Mouse (Mus musculus) liver, embryonic 15.5 days (tissue): ENCODE measurements around the gene Taok1. TPM values are rescaled to one million over a fixed set of nuclear protein-coding genes. Genes with fewer than 3 reads are reported as not detected.

ENCODE experiments used
- ATAC-seq: fragments of 200-750 bp; cut with Nextera tagmentation; 2 replicates; pipeline ENCODE4 v1.8.0; 2017; ENCODE audit warnings: moderate number of reproducible peaks, mild to moderate bottlenecking, moderate library complexity; ENCODE audit not compliant: insufficient read depth
- H3K27ac ChIP-seq: fragments of 300-500 bp; sonication (generic); replicated peaks from 2 replicates; pipeline ENCODE4 v1.5.1; 2015; ENCODE audit warnings: mild to moderate bottlenecking, inconsistent platforms
- H3K27me3 ChIP-seq: fragments of 300-500 bp; sonication (generic); 2 replicates; pipeline ENCODE4 v1.6.1; 2015; ENCODE audit warnings: mild to moderate bottlenecking, inconsistent platforms
- H3K36me3 ChIP-seq: fragments of 300-500 bp; sonication (generic); replicated peaks from 2 replicates; pipeline ENCODE4 v1.6.1; 2015; ENCODE audit warnings: moderate library complexity, mild to moderate bottlenecking, inconsistent platforms
- H3K4me1 ChIP-seq: fragments of 300-500 bp; sonication (generic); replicated peaks from 2 replicates; pipeline ENCODE4 v1.6.1; 2015; ENCODE audit warnings: inconsistent platforms
- H3K4me2 ChIP-seq: fragments of 300-500 bp; sonication (generic); 2 replicates; pipeline ENCODE4 v1.6.1; 2015; ENCODE audit warnings: moderate library complexity, mild to moderate bottlenecking, inconsistent platforms
- H3K4me3 ChIP-seq: fragments of 300-500 bp; sonication (generic); replicated peaks from 2 replicates; pipeline ENCODE4 v1.5.1; 2015; ENCODE audit warnings: mild to moderate bottlenecking, inconsistent platforms
- H3K9ac ChIP-seq: fragments of 300-500 bp; sonication (generic); 2 replicates; pipeline ENCODE4 v1.6.1; 2015; ENCODE audit warnings: moderate library complexity, mild to moderate bottlenecking, inconsistent platforms
- H3K9me3 ChIP-seq: fragments of 300-500 bp; sonication (generic); replicated peaks from 2 replicates; pipeline ENCODE4 v1.6.1; 2016; ENCODE audit warnings: inconsistent platforms
- WGBS: fragments of 180-500 bp; shearing (Covaris S2); methylation state at CpG from one replicate; pipeline ENCODE4 v1.1.7; 2015; ENCODE audit warnings: mixed read lengths; ENCODE audit not compliant: insufficient replicate concordance; 5-methylcytosine and 5-hydroxymethylcytosine counted together
- polyA plus RNA-seq: library from polyadenylated mRNA; unstranded; fragments of >200 nt; fragmentation: Nextera tagmentation; extraction: Ambion mirVana; gene quantifications from 2 replicates; pipeline ENCODE4 v1.2.1, GENCODE M21; 2015

The Taok1 gene
- polyA plus RNA-seq, 1 experiment from 2014 or later = 3.6 TPM

DNA sequence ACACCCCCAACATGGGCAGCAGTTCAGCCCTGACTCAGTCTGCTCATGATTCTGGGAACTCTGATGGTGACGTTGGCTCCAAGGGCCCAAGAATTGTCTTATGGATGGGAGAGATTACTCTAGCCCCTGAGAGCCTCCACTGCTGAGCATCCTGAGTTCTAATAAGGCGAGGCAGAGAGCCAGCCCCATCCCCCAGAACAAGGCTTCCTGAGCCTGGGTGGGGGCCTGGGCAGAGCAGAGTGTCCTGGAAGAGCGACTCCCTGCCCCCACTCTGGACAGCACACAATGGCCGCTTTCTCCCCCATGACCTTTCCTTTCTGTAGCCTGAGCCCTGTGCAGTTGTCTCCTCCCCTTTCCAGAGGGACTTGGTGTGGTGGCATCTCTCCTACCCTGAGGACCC, 109.8 kb downstream of the Taok1 start:
- no peak for ATAC-seq
- Histone ChIP-seq H3K27ac (peak overlapping the region; percentile 41; the same call in 1 of the 2 replicates), H3K4me2 (no peak overlapping the region), H3K27me3 (0 out of 2 replicates have a peak, but pooled peaks cover 3% of the 10 kb centered on the region), H3K36me3 (peaks cover 23% of the 10 kb centered on the region), H3K9ac (no peak overlapping the region), H3K9me3 (no peaks in the 10 kb centered on the region), H3K4me1 (peaks cover 47% of the 10 kb centered on the region), H3K4me3 (no peak overlapping the region)
- 81% methylated on average over 4 of the region's 4 CpGs for WGBS

DNA sequence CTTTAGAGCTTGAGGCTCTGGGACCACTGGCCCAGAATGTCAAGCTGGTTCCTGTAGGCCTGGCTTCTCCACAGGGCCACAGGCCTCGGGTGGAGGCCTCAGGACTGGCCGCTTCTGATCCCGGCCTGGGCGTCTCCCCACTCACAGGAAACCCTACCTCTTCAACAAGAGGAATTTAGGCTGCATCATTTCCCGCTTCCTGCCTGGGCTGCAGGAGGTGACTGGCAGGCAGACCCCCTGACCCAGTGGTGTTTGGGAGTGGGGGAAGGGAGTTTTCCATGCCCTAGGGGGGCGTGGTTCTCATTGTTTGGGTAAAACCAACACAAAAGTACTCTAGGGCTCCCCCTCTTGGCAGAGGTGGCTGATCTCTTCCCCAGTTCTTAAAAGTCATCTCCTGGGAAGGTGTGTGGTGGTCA, 110.3 kb downstream of the Taok1 start:
- 45% methylated on average over 6 of the region's 6 CpGs for WGBS
- Histone ChIP-seq H3K27me3 (0 out of 2 replicates have a peak, but pooled peaks cover 3% of the 10 kb centered on the region), H3K4me1 (peaks cover 52% of the 10 kb centered on the region), H3K4me3 (no peak overlapping the region), H3K27ac (0 out of 2 replicates have a peak overlapping the region, but pooled peaks have one; percentile 29), H3K4me2 (no peak overlapping the region), H3K36me3 (peaks cover 19% of the 10 kb centered on the region), H3K9me3 (no peaks in the 10 kb centered on the region), H3K9ac (no peak overlapping the region)
- no peak for ATAC-seq

DNA sequence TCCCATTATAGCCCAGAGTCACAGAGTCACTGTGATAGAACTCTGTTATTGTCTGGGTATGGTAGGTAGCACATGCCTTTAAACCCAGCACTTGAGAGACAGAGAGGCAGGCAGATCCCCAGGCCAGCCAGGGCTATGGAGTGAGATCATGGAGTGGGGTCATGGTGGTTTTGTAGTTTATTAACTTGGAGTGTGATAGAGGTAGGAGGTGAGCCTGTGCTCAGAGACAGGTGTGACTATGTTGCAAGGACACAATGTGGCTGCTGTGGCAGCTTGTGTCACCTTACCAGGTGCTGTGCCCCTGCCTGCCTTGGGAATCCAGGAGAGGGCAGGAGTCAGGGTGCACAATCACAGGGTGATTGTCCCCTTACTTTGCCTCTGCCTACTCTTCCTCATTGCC, 112.1 kb downstream of the Taok1 start:
- no peaks in the 10 kb centered on the region for H3K9me3 ChIP-seq
- ATAC-seq = no peak
- peaks cover 70% of the 10 kb centered on the region for H3K4me1 ChIP-seq

DNA sequence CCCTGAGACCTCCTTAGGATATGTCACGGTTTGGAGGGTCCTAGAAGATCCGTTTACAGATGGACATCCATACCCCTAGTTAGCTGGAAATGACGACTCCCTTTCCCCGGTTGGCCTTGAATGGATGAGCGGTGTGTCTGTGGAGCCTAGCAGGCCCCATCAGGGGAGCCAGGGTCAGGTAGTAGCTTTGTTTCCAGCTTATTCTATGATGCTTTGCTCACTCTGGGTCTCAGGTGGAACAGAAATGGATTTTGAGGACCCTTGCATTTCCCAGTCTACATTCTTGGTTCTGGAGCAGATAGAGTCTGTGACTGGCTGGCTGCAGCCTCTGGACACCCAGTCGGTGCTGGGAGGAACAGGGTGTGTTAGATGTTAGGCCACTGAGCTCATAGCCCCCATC, 112.8 kb downstream of the Taok1 start:
- H3K9ac ChIP-seq = no peak overlapping the region
- peaks cover 25% of the 10 kb centered on the region for H3K27me3 ChIP-seq
- WGBS = 74% methylated on average over 6 of the region's 6 CpGs
- H3K27ac ChIP-seq = no peak overlapping the region
- peaks cover 78% of the 10 kb centered on the region for H3K4me1 ChIP-seq
- H3K4me3 ChIP-seq = no peak overlapping the region
- peak overlapping the region; percentile 93 for H3K4me2 ChIP-seq
- ATAC-seq = no peak
- no peaks in the 10 kb centered on the region for H3K9me3 ChIP-seq
- peaks cover 6% of the 10 kb centered on the region for H3K36me3 ChIP-seq

More for the DNA sequence above, 112.1 kb downstream of the Taok1 start:
- no peak overlapping the region for H3K9ac ChIP-seq
- no peak overlapping the region for H3K4me3 ChIP-seq
- peaks cover 18% of the 10 kb centered on the region for H3K27me3 ChIP-seq
- peaks cover 13% of the 10 kb centered on the region for H3K36me3 ChIP-seq
- H3K4me2 ChIP-seq = no peak overlapping the region
- peak overlapping the region; percentile 7; the same call in 1 of the 2 replicates for H3K27ac ChIP-seq

DNA sequence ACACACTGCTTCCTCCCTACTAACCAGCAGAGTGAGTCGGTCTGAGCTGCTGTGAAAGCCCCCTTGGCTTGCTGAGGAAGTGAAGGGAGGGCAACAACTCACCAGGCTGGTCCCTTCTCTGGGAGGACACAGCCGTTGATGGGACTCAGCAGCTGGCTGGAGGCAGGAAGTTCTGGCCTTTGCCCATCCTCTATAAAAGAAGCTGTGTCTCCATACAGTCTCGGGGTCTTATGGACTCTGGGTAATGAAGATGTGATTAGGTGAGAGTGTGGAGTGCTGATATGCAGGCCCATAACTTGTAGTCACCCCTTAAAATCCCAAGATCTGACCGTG, 113.3 kb downstream of the Taok1 start:
- H3K4me2 ChIP-seq = peak overlapping the region; percentile 93
- 13% methylated on average over 4 of the region's 4 CpGs for WGBS
- ATAC-seq = no peak
- 0 out of 2 replicates have a peak overlapping the region, but pooled peaks have one; percentile 75 for H3K9ac ChIP-seq
- 0 out of 2 replicates have a peak, but pooled peaks cover 1% of the 10 kb centered on the region for H3K36me3 ChIP-seq
- no peaks in the 10 kb centered on the region for H3K9me3 ChIP-seq
- peaks cover 30% of the 10 kb centered on the region for H3K27me3 ChIP-seq
- peak overlapping the region; percentile 78 for H3K27ac ChIP-seq
- peak overlapping the region; percentile 80 for H3K4me3 ChIP-seq
- H3K4me1 ChIP-seq = peaks cover 82% of the 10 kb centered on the region

DNA sequence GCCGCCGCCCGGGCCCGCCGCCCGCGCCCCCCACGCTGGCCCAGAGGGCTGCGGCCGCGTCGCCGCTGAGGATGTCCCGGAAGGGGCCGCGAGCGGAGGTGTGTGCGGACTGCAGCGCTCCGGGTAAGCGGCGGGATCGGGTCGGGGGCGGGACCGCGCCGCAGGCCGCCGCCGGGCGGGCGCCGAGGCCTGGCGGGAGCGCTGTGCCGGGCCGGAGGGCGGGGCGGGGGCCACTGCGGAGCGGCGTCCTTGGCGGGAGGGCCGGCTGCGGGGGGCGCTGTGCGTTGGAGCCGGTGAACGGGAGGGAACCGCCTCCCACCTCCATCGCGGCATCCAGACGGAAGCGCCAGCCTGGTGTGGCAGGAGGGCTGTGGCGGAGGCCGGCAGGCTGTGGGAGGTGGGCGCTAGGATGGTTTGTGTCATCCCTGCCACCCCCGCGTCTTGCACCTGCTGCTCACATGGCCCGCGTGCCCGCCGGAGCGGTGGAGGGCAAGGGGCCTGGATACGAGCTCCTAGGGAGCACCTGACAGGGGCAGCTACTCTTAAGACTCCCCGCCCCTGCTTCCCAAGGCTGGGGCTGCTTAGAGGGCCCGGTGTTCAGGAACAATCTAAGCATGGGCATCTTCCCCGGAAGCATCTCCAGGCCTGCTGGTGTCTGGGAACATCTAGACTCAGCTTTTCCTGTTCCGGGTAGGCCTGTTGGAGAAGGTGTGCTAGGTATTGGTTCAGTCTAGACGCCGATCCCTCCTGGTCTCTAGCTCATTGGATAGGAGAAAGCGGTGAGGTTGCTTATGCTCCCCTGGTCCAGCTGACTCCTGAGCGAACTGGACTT, 113.9 kb downstream of the Taok1 start, which contains the start of gene Git1:
TSS of gene Git1 (plus strand) at position 51 of the 832 bp plus-strand sequence.
- Histone ChIP-seq H3K4me3 (peak within 1 kb of the TSS; percentile 80), H3K27ac (peak within 1 kb of the TSS; percentile 78), H3K9ac (peak within 1 kb of the TSS; percentile 75), H3K36me3 (no peaks in the 10 kb centered on the region), H3K4me1 (peaks cover 87% of the 10 kb centered on the region), H3K9me3 (no peaks in the 10 kb centered on the region), H3K27me3 (peaks cover 36% of the 10 kb centered on the region), H3K4me2 (peak within 1 kb of the TSS; percentile 93)
- WGBS = under 1% methylated on average over 72 of the region's 74 CpGs
- peak; percentile 11 for ATAC-seq

DNA sequence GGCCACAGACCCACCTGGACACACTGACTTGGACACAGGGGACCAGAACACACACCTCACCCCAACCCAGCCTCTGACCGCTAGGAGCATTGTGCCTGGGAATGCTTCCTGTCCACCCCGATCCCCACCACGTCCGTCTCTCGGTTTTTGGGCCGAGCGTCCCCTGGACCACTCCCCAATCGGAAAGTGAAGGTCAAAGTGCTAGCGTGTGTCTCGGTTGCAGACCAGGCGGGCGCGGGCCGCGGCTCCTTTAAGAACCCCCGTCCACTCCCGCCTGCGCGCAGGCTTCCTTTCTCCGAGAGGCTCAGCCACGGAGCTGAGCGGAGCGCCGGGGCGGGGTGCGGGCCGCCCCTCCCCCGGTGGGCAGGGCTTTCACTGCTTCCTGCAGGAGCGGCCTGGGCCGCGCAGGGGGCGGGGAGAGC, 114.7 kb downstream of the Taok1 start:
- Histone ChIP-seq H3K27me3 (peaks cover 44% of the 10 kb centered on the region), H3K4me2 (peak overlapping the region; percentile 93), H3K36me3 (no peaks in the 10 kb centered on the region), H3K4me1 (peaks cover 83% of the 10 kb centered on the region), H3K9me3 (no peaks in the 10 kb centered on the region), H3K4me3 (peak overlapping the region; percentile 80), H3K9ac (peak overlapping the region; percentile 75), H3K27ac (peak overlapping the region; percentile 63)
- peak; percentile 82 for ATAC-seq
- under 1% methylated on average over 32 of the region's 32 CpGs for WGBS

DNA sequence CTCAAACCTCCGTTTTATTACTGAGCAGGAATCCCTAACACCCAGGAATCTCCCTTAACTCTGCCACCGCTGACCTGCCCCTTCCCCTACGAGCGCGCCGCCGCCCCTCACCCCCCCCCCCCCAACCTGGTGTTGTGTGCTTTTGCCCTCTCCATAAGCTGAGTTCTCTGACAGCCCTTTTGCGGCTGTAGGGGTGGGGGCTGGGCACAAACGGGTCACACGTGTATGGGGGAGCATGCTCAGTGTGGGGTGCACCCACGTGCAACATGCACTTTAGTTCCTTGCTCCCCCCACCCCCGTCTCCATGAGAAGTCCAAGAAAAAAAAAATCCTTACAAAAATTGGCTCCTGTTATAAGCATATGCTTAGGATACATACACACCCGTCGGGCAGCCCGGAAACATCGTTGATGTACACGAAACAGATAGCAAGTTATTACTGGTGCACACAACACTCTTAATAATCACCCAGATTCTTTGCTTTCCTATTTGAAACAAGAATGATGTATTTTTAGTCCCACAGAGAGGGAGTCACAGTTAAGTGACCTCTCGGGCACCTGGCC, 115.2 kb downstream of the Taok1 start:
- Histone ChIP-seq H3K4me1 (peaks cover 79% of the 10 kb centered on the region), H3K36me3 (no peaks in the 10 kb centered on the region), H3K9me3 (no peaks in the 10 kb centered on the region), H3K4me3 (peak overlapping the region; percentile 80), H3K9ac (peak overlapping the region; percentile 75), H3K27ac (peak overlapping the region; percentile 63), H3K4me2 (peak overlapping the region; percentile 93), H3K27me3 (peaks cover 49% of the 10 kb centered on the region)
- no peak for ATAC-seq
- under 1% methylated on average over 13 of the region's 18 CpGs for WGBS

DNA sequence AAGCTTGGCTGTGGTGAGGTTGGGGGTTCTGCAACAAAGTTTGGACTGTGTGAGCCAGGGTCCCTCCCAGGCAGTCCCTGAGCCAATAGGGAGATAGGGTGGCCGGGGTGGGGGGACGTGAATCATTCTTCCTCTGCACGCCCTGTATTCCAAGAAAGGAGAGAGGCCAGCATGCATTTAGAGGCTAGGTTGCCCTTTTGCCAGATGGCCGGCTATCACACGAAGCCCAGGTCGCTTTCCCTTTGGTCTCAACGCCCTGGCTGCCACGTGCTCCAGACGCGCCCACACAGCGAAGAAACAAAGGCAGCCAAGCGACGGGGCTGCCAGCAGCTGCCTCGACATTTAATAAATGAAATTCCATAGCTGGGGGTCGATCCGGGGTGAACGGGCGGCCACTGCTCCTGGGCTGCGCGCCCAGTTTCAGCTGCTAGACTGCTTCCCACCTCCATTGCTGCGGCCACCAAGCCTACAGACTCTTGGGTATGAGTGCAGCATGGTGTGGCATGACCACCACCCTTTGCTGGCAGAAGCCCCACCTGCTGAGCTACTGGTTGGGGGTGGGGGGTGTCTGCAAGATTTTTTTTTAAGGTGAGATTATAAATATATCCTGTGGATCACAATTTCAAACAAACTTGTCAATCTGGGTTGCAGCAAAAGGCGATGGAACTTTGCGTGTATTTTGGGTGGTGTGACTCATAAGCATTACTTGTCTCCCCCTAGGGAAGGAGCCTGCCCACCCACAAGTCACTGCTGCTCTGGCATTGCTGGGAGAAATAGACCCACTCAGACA, 115.9 kb downstream of the Taok1 start:
- Histone ChIP-seq H3K36me3 (no peaks in the 10 kb centered on the region), H3K4me1 (peaks cover 72% of the 10 kb centered on the region), H3K4me2 (peak overlapping the region; percentile 93), H3K27me3 (peaks cover 56% of the 10 kb centered on the region), H3K9me3 (no peaks in the 10 kb centered on the region), H3K9ac (peak overlapping the region; percentile 50), H3K4me3 (peak overlapping the region; percentile 80), H3K27ac (0 out of 2 replicates have a peak overlapping the region, but pooled peaks have one; percentile 41)
- WGBS = under 1% methylated on average over 23 of the region's 23 CpGs
- ATAC-seq = 0 out of 2 replicates have a peak, but pooled peaks have one; percentile 6

DNA sequence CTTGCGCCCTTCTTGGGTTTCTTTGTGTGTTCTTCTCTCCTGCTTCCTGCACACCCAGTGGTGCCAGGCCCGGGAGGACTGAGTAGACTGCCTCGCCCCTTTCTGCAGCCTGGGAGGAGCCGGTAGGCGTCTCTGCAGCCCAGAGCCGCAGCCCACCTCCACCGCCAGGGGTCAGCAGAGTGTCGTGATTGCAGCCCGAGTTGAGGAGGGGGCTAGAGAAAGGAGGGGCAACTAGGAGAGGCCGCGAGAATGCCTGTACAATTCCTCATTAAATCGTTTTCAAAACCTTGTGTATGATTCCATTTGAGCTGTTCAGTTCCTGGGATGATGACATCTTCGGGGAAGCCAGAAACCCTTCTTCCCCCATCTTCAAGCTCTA, 116.5 kb downstream of the Taok1 start:
- Histone ChIP-seq H3K9ac (no peak overlapping the region), H3K4me1 (peaks cover 68% of the 10 kb centered on the region), H3K27ac (0 out of 2 replicates have a peak overlapping the region, but pooled peaks have one; percentile 41), H3K4me2 (peak overlapping the region; percentile 93), H3K4me3 (peak overlapping the region; percentile 80), H3K9me3 (no peaks in the 10 kb centered on the region), H3K27me3 (peaks cover 58% of the 10 kb centered on the region), H3K36me3 (no peaks in the 10 kb centered on the region)
- WGBS = under 1% methylated on average over 13 of the region's 13 CpGs
- ATAC-seq = peak; percentile 17; the same call in 1 of the 2 replicates
